Mouse (Mus musculus) adrenal gland, adult (tissue): ENCODE data around the gene Ncam1.

Experiments used
- DNase-seq, 2 experiments: peaks; one replicate each; pipeline ENCODE4 v3.0.0; 2022 to 2023; ENCODE audit warnings: low spot score in 1 of 2; ENCODE audit not compliant: inconsistent age in 2 of 2

The Ncam1 gene

GRCm38 (mm10) chr9:49570731-49571694, 227.7 kb downstream of the Ncam1 start:
- peak; percentile 45 to 78 for DNase-seq

GRCm38 (mm10) chr9:49570033-49570660, 228.6 kb downstream of the Ncam1 start:
- DNase-seq = no peak

- DNase-seq = no peak
Measured at GRCm38 (mm10) chr9:49565846-49566245, 232.9 kb downstream of the Ncam1 start.

GRCm38 (mm10) chr9:49558941-49559340, 239.8 kb downstream of the Ncam1 start:
- no peak for DNase-seq

GRCm38 (mm10) chr9:49551353-49551752, 247.4 kb downstream of the Ncam1 start:
- DNase-seq = no peak

GRCm38 (mm10) chr9:49542593-49542992, 256.1 kb downstream of the Ncam1 start:
- DNase-seq = no peak

- DNase-seq = peak; percentile 22 to 49
Measured at GRCm38 (mm10) chr9:49537814-49538213, 260.9 kb downstream of the Ncam1 start.

- no peak for DNase-seq
Measured at GRCm38 (mm10) chr9:49536593-49536992, 262.1 kb downstream of the Ncam1 start.

GRCm38 (mm10) chr9:49534958-49535357, 263.8 kb downstream of the Ncam1 start:
- DNase-seq = no peak

GRCm38 (mm10) chr9:49533912-49534491, 264.7 kb downstream of the Ncam1 start:
- DNase-seq = no peak

GRCm38 (mm10) chr9:49533455-49533854, 265.3 kb downstream of the Ncam1 start:
- no peak for DNase-seq

- DNase-seq = no peak
Measured at GRCm38 (mm10) chr9:49531833-49532232, 266.9 kb downstream of the Ncam1 start.

- no peak for DNase-seq
Measured at GRCm38 (mm10) chr9:49531257-49531656, 267.5 kb downstream of the Ncam1 start.

GRCm38 (mm10) chr9:49530739-49531138, 268.0 kb downstream of the Ncam1 start:
- DNase-seq = no peak

- no peak for DNase-seq
Measured at GRCm38 (mm10) chr9:49529366-49529959, 269.3 kb downstream of the Ncam1 start.

GRCm38 (mm10) chr9:49528943-49529342, 269.8 kb downstream of the Ncam1 start:
- peak; percentile 12 to 50 for DNase-seq

GRCm38 (mm10) chr9:49528026-49528425, 270.7 kb downstream of the Ncam1 start:
- DNase-seq = no peak

- no peak for DNase-seq
Measured at GRCm38 (mm10) chr9:49527340-49527739, 271.4 kb downstream of the Ncam1 start.

GRCm38 (mm10) chr9:49524721-49525120, 274.0 kb downstream of the Ncam1 start:
- no peak for DNase-seq

- DNase-seq = no peak
Measured at GRCm38 (mm10) chr9:49523881-49524280, 274.8 kb downstream of the Ncam1 start.

GRCm38 (mm10) chr9:49514306-49514705, 284.4 kb downstream of the Ncam1 start:
- no peak for DNase-seq
